Mouse (Mus musculus) brain, embryonic 14.5 days (tissue): ENCODE data around the gene Dnmt3l.
A peak's percentile ranks its signal among the peaks of the same experiment; 100 is the strongest.

Source experiments
- CTCF ChIP-seq: fragments of 200-500 bp; IDR thresholded peaks from 2 replicates; pipeline ENCODE4 v1.5.1; 2012; ENCODE audit warnings: inconsistent platforms, mild to moderate bottlenecking, moderate library complexity, borderline replicate concordance; ENCODE audit not compliant: insufficient read depth, insufficient read length; ENCODE audit errors: extremely low read depth
- POLR2A ChIP-seq: fragments of 200-500 bp; IDR thresholded peaks from 2 replicates; pipeline ENCODE4 v1.6.1; 2012; ENCODE audit warnings: mild to moderate bottlenecking, inconsistent platforms, borderline replicate concordance; ENCODE audit not compliant: poor library complexity, insufficient read depth, insufficient read length, severe bottlenecking; ENCODE audit errors: extremely low read depth

DNA sequence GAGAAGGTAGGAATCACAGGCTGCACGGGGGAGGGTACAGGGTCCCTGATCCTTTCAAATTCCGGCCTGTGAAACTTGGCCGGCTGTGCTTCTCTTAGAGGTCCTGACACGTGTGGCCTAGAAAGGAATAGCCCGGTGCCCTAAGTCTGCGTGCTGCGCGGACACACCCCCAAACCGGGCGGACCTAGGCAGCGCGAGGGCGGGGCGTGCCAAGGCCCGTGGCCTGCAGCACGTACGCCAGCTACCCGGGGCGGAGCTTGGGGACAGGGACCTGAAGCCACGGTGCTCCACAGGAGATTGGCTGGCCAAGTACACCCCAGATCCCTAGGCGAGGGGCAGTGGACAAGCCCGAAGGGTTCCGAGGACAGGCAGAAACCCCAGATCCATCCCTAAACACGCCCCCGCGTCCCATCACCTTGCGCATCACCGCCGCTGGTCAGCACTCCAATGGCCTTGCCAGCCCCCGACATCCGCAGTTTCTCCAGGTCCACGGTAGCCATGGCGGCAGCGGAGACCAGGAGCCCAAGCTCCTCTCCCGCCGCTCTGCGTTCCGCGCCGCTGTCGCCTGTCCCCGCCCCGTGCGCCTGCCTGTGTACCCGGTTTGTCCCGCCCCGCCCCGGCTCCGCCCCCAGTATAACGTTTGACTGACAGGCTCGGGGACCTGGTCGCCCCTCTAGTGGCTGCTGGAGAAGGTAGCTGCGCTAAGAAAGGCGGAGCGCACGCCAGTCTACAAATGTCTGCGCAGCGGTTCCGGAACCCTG, 32.4 kb upstream of the Dnmt3l start:
- TF ChIP-seq CTCF: peak; percentile 69
- TF ChIP-seq POLR2A: peak; percentile 87
